Mouse (Mus musculus): ENCODE results near the gene Kcnab2. TPM values are rescaled to one million over a fixed set of nuclear protein-coding genes. Genes with fewer than 3 reads are reported as not detected.

Kcnab2 gene
- total RNA-seq, 2 experiments from 2014 or later: 0.51 to 1.6 TPM

GRCm38 (mm10) chr4:152447731-152448665 is 29.7 kb downstream of the Kcnab2 start:
- intact Hi-C loops (cut with DNase I): no loop called here
- DNase-seq: no peak
- Histone ChIP-seq H3K4me3 (peak overlapping the region; percentile 47), H3K27ac (no peak overlapping the region)
- TF ChIP-seq CTCF (IDR thresholded peaks at IDR 0.05): no peak

- no peak overlapping the region for H3K4me3 ChIP-seq
- intact Hi-C loops (cut with DNase I): no loop called here
- TF ChIP-seq CTCF (IDR thresholded peaks at IDR 0.05): no peak
- H3K27ac ChIP-seq: 0 out of 2 replicates have a peak overlapping the region, but pooled peaks have one; percentile 16
- DNase-seq: peak; percentile 51
Measured at GRCm38 (mm10) chr4:152446178-152446577, 31.5 kb downstream of the Kcnab2 start.

- Histone ChIP-seq H3K27ac (no peak overlapping the region), H3K4me3 (no peak overlapping the region)
- no peak for TF ChIP-seq CTCF (IDR thresholded peaks at IDR 0.05)
- no peak for DNase-seq
- intact Hi-C loops (cut with DNase I): no loop called here
Measured at GRCm38 (mm10) chr4:152441536-152441935, 36.1 kb downstream of the Kcnab2 start.

GRCm38 (mm10) chr4:152440882-152441281 is 36.8 kb downstream of the Kcnab2 start:
- no peak for DNase-seq
- Histone ChIP-seq H3K27ac (no peak overlapping the region), H3K4me3 (no peak overlapping the region)
- intact Hi-C loops (cut with DNase I): no loop called here
- peak; percentile 37 for TF ChIP-seq CTCF (IDR thresholded peaks at IDR 0.05)

GRCm38 (mm10) chr4:152435255-152435654 is 42.4 kb downstream of the Kcnab2 start:
- Histone ChIP-seq H3K27ac (no peak overlapping the region), H3K4me3 (peak overlapping the region; percentile 62)
- intact Hi-C loops (cut with DNase I): loop anchor here (1.0 to 2.0 kb wide), 3 partner anchors 92 to 260 kb away; no protein-coding TSS in a partner anchor
- TF ChIP-seq CTCF (IDR thresholded peaks at IDR 0.05): peak; percentile 75
- DNase-seq: peak; percentile 82

- intact Hi-C loops (cut with DNase I): loop anchor here (1.0 to 2.0 kb wide), 3 partner anchors 92 to 260 kb away; no protein-coding TSS in a partner anchor
- H3K4me3 ChIP-seq: peak overlapping the region; percentile 62
- no peak overlapping the region for H3K27ac ChIP-seq
- peak; percentile 92 for DNase-seq
- peak; percentile 69 for TF ChIP-seq CTCF (IDR thresholded peaks at IDR 0.05)
Measured at GRCm38 (mm10) chr4:152434836-152435235, 42.8 kb downstream of the Kcnab2 start.

GRCm38 (mm10) chr4:152432308-152432707 is 45.4 kb downstream of the Kcnab2 start:
- TF ChIP-seq CTCF (IDR thresholded peaks at IDR 0.05): peak; percentile 86
- DNase-seq: peak; percentile 55
- H3K27ac ChIP-seq: no peak overlapping the region
- no peak overlapping the region for H3K4me3 ChIP-seq
- intact Hi-C loops (cut with DNase I): no loop called here

- no peak overlapping the region for H3K27ac ChIP-seq
- H3K4me3 ChIP-seq: no peak overlapping the region
- no peak for DNase-seq
- intact Hi-C loops (cut with DNase I): no loop called here
- TF ChIP-seq CTCF (IDR thresholded peaks at IDR 0.05): no peak
Measured at GRCm38 (mm10) chr4:152428259-152428658, 49.4 kb downstream of the Kcnab2 start.

- intact Hi-C loops (cut with DNase I): no loop called here
- no peak overlapping the region for H3K27ac ChIP-seq
- no peak overlapping the region for H3K4me3 ChIP-seq
- no peak for DNase-seq
- TF ChIP-seq CTCF (IDR thresholded peaks at IDR 0.05): peak; percentile 56
Measured at GRCm38 (mm10) chr4:152424922-152425321, 52.7 kb downstream of the Kcnab2 start.

- Histone ChIP-seq H3K4me3 (no peak overlapping the region), H3K27ac (no peak overlapping the region)
- intact Hi-C loops (cut with DNase I): no loop called here
- TF ChIP-seq CTCF (IDR thresholded peaks at IDR 0.05): no peak
- DNase-seq: no peak
Measured at GRCm38 (mm10) chr4:152424341-152424740, 53.3 kb downstream of the Kcnab2 start.

- no peak for TF ChIP-seq CTCF (IDR thresholded peaks at IDR 0.05)
- Histone ChIP-seq H3K4me3 (no peak overlapping the region), H3K27ac (no peak overlapping the region)
- intact Hi-C loops (cut with DNase I): no loop called here
- no peak for DNase-seq
Measured at GRCm38 (mm10) chr4:152423576-152423975, 54.1 kb downstream of the Kcnab2 start.

- DNase-seq: no peak
- intact Hi-C loops (cut with DNase I): no loop called here
Measured at GRCm38 (mm10) chr4:152418229-152419060, 59.2 kb downstream of the Kcnab2 start.

More at GRCm38 (mm10) chr4:152418229-152419060, 59.2 kb downstream of the Kcnab2 start:
- H3K4me3 ChIP-seq: no peak overlapping the region
- TF ChIP-seq CTCF (IDR thresholded peaks at IDR 0.05): no peak
- no peak overlapping the region for H3K27ac ChIP-seq

Measured in gastrocnemius, adult 2 months (tissue).